Mouse (Mus musculus) forebrain, embryonic 15.5 days (tissue): ENCODE data around the gene Art5. TPM values are rescaled to one million over a fixed set of nuclear protein-coding genes. Genes with fewer than 3 reads are reported as not detected.
A peak's percentile ranks its signal among the peaks of the same experiment; 100 is the strongest.
"Not testable (repeated sequence)": the region's sequence is repeated elsewhere in the genome, so short reads cannot be mapped to it uniquely, and the experiment has no call there.

Source experiments
- ATAC-seq: fragments of 200-750 bp; cut with Nextera tagmentation; replicated peaks from 2 replicates; pipeline ENCODE4 v1.8.0; 2017; ENCODE audit warnings: mild to moderate bottlenecking, moderate TSS enrichment, moderate library complexity
- H3K27ac ChIP-seq: fragments of 300-500 bp; sonication (generic); replicated peaks from 2 replicates; pipeline ENCODE4 v1.5.1; 2015; ENCODE audit warnings: mild to moderate bottlenecking, inconsistent platforms
- H3K27me3 ChIP-seq: fragments of 300-500 bp; sonication (generic); 2 replicates; pipeline ENCODE4 v1.6.1; 2015; ENCODE audit warnings: inconsistent platforms
- H3K36me3 ChIP-seq: fragments of 300-500 bp; sonication (generic); 2 replicates; pipeline ENCODE4 v1.6.1; 2015; ENCODE audit warnings: mild to moderate bottlenecking, inconsistent platforms
- H3K4me1 ChIP-seq: fragments of 300-500 bp; sonication (generic); 2 replicates; pipeline ENCODE4 v1.6.1; 2015; ENCODE audit warnings: inconsistent platforms
- H3K4me2 ChIP-seq: fragments of 300-500 bp; sonication (generic); replicated peaks from 2 replicates; pipeline ENCODE4 v1.6.1; 2015; ENCODE audit warnings: mild to moderate bottlenecking, inconsistent platforms
- H3K4me3 ChIP-seq: fragments of 300-500 bp; sonication (generic); 2 replicates; pipeline ENCODE4 v1.5.1; 2015; ENCODE audit warnings: mild to moderate bottlenecking, inconsistent platforms
- H3K9ac ChIP-seq: fragments of 300-500 bp; sonication (generic); replicated peaks from 2 replicates; pipeline ENCODE4 v1.6.1; 2015; ENCODE audit warnings: mild to moderate bottlenecking, inconsistent platforms
- H3K9me3 ChIP-seq: fragments of 300-500 bp; sonication (generic); 2 replicates; pipeline ENCODE4 v1.6.1; 2016; ENCODE audit warnings: inconsistent platforms
- WGBS: fragments of 180-500 bp; shearing (Covaris S2); methylation state at CpG from one replicate; pipeline ENCODE4 v1.1.7; 2015; ENCODE audit warnings: mixed read lengths; 5-methylcytosine and 5-hydroxymethylcytosine counted together
- polyA plus RNA-seq: library from polyadenylated mRNA; unstranded; fragments of >200 nt; fragmentation: Nextera tagmentation; extraction: Ambion mirVana; gene quantifications from 2 replicates; pipeline ENCODE4 v1.2.1, GENCODE M21; 2015

Gene Art5
- polyA plus RNA-seq, 1 experiment from 2014 or later: 0.83 TPM

DNA sequence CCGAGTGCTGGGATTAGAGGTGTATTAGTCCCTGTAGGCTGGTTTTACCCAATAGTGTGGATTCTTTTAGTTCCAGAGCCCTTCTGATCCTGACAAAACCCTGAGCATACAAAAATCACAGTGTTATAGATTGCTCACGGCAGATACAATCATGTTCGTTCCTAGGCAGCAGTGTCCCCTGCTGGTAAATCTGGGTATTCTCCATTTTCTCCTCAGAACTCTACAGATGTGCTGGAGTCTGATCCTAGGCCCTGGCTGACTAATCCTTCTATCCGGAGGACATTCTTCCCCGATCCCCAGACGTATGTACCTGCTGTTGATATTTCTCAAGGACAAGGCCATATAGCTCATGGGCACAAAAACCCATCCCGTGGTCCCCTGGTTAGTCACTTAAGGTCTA is 30.8 kb downstream of the Art5 start:
- no peak overlapping the region for H3K9ac ChIP-seq
- ATAC-seq: no peak
- no peaks in the 10 kb centered on the region for H3K4me1 ChIP-seq
- 74% methylated on average over 7 of the region's 7 CpGs for WGBS
- H3K36me3 ChIP-seq: peaks cover 83% of the 10 kb centered on the region
- no peaks in the 10 kb centered on the region for H3K27me3 ChIP-seq
- no peak overlapping the region for H3K4me3 ChIP-seq
- no peak overlapping the region for H3K4me2 ChIP-seq
- H3K27ac ChIP-seq: no peak overlapping the region
- H3K9me3 ChIP-seq: no peaks in the 10 kb centered on the region

GRCm38 (mm10) chr7:102076714-102077296 is 32.5 kb downstream of the Art5 start:
- ATAC-seq: no peak; the same call in 1 of the 2 replicates
- Histone ChIP-seq H3K36me3 (peaks cover 80% of the 10 kb centered on the region), H3K4me1 (no peaks in the 10 kb centered on the region), H3K4me3 (no peak overlapping the region), H3K4me2 (no peak overlapping the region), H3K9ac (no peak overlapping the region), H3K27me3 (no peaks in the 10 kb centered on the region), H3K9me3 (no peaks in the 10 kb centered on the region), H3K27ac (no peak overlapping the region)
- WGBS: 83% methylated on average over 7 of the region's 7 CpGs

- no peaks in the 10 kb centered on the region for H3K27me3 ChIP-seq
- H3K4me2 ChIP-seq: peak overlapping the region; percentile 55
- WGBS: 72% methylated on average over 6 of the region's 6 CpGs
- H3K36me3 ChIP-seq: peaks cover 10% of the 10 kb centered on the region; the same call in 1 of the 2 replicates
- H3K4me3 ChIP-seq: peak overlapping the region; percentile 67
- H3K27ac ChIP-seq: no peak overlapping the region
- ATAC-seq: no peak
- peak overlapping the region; percentile 78 for H3K9ac ChIP-seq
- H3K4me1 ChIP-seq: peaks cover 40% of the 10 kb centered on the region
- H3K9me3 ChIP-seq: no peaks in the 10 kb centered on the region
These were observed 42.9 kb downstream of the Art5 start for GRCm38 (mm10) chr7:102066363-102066762.

- peak within 1 kb of the TSS; percentile 78 for H3K9ac ChIP-seq
- H3K4me1 ChIP-seq: peaks cover 40% of the 10 kb centered on the region
- no peaks in the 10 kb centered on the region for H3K27me3 ChIP-seq
- H3K27ac ChIP-seq: peak within 1 kb of the TSS; percentile 91
- no peaks in the 10 kb centered on the region for H3K9me3 ChIP-seq
- peak within 1 kb of the TSS; percentile 67 for H3K4me3 ChIP-seq
- 0 out of 2 replicates have a peak, but pooled peaks cover 3% of the 10 kb centered on the region for H3K36me3 ChIP-seq
- peak; percentile 100 for ATAC-seq
- H3K4me2 ChIP-seq: peak within 1 kb of the TSS; percentile 55
- under 1% methylated on average over 56 of the region's 56 CpGs for WGBS
These were observed 44.0 kb downstream of the Art5 start, which contains the start of the genes Rnf121, Xndc1 and Xntrpc for GRCm38 (mm10) chr7:102065046-102065891. Gene Rnf121, minus strand, starts transcription at chr7:102065469. Gene Xndc1, plus strand, starts transcription at chr7:102065511. Gene Xntrpc, plus strand, starts transcription at chr7:102065713.

DNA sequence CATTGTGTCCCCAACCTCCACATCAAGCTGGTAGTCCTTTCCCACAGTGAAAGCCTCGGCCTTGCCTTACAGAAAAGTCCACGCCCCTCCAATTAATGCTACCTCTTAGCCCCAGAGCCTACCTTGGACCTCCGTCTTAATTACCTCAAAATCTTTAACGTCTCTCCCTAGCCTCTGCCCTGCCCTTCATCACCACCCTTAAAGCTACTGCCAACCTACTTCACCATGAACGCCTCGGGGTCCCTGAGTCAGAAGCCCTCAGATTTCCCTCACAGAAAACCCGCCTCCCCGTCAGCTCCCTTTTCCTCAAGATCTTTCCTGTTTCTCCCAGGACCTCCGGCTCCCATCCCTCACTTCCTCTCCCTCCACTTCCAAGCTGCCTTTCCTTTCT is 44.6 kb downstream of the Art5 start:
- no peaks in the 10 kb centered on the region for H3K9me3 ChIP-seq
- H3K27me3 ChIP-seq: no peaks in the 10 kb centered on the region
- H3K4me1 ChIP-seq: peaks cover 40% of the 10 kb centered on the region
- H3K36me3 ChIP-seq: peaks cover 4% of the 10 kb centered on the region
- WGBS: 0% methylated on average over 9 of the region's 9 CpGs
- H3K4me3 ChIP-seq: peak overlapping the region; percentile 67
- H3K9ac ChIP-seq: peak overlapping the region; percentile 78
- H3K27ac ChIP-seq: peak overlapping the region; percentile 91
- peak overlapping the region; percentile 55 for H3K4me2 ChIP-seq
- ATAC-seq: peak; percentile 46

- Histone ChIP-seq H3K4me2 (peak overlapping the region; percentile 55), H3K9ac (no peak overlapping the region), H3K27ac (no peak overlapping the region), H3K4me3 (peak overlapping the region; percentile 67), H3K36me3 (peaks cover 12% of the 10 kb centered on the region), H3K4me1 (peaks cover 40% of the 10 kb centered on the region), H3K27me3 (no peaks in the 10 kb centered on the region), H3K9me3 (no peaks in the 10 kb centered on the region)
- 93% methylated on average over 9 of the region's 9 CpGs for whole genome bisulfite sequencing
- no peak for ATAC-seq
These were observed 45.4 kb downstream of the Art5 start for GRCm38 (mm10) chr7:102063891-102064290.

GRCm38 (mm10) chr7:102062203-102062602 is 47.1 kb downstream of the Art5 start:
- Histone ChIP-seq H3K9me3 (no peaks in the 10 kb centered on the region), H3K4me2 (no peak overlapping the region), H3K4me3 (no peak overlapping the region), H3K27ac (no peak overlapping the region), H3K4me1 (peaks cover 36% of the 10 kb centered on the region), H3K9ac (no peak overlapping the region), H3K27me3 (no peaks in the 10 kb centered on the region), H3K36me3 (peaks cover 21% of the 10 kb centered on the region)
- ATAC-seq: no peak
- WGBS: 80% methylated on average over 1 of the region's 1 CpGs

- H3K9me3 ChIP-seq: no peaks in the 10 kb centered on the region
- 93% methylated on average over 3 of the region's 3 CpGs for WGBS
- H3K27ac ChIP-seq: no peak overlapping the region
- H3K36me3 ChIP-seq: peaks cover 21% of the 10 kb centered on the region
- H3K9ac ChIP-seq: no peak overlapping the region
- no peak overlapping the region for H3K4me3 ChIP-seq
- no peak overlapping the region for H3K4me2 ChIP-seq
- H3K4me1 ChIP-seq: peaks cover 30% of the 10 kb centered on the region
- ATAC-seq: no peak
- H3K27me3 ChIP-seq: no peaks in the 10 kb centered on the region
These were observed 47.9 kb downstream of the Art5 start for GRCm38 (mm10) chr7:102061353-102061752.

DNA sequence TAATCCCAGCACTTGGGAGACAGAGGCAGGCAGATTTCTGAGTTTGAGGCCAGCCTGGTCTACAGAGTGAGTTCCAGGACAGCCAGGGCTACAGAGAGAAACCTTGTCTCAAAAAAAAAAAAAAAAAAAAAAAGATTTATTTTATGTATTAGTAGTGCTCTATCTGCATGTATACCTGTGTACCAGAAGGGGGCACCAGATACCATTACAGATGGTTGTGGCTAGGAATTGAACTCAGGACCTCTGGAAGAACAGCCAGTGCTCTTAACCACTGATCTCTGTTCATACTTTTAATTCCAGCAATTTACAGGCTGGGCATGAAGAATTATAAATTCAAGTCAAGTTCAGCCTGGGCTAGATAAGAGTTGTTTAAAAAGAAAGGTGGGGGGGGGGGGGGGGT is 60.8 kb downstream of the Art5 start:
- H3K36me3 ChIP-seq: peaks cover 15% of the 10 kb centered on the region; the same call in 1 of the 2 replicates
- not testable (repeated sequence) for H3K9me3 ChIP-seq, H3K27me3 ChIP-seq, H3K4me2 ChIP-seq, H3K27ac ChIP-seq, ATAC-seq, H3K4me3 ChIP-seq, H3K4me1 ChIP-seq, H3K9ac ChIP-seq

Other genes starting within 250 kb of the Art5 start
- 71.1 and 74.3 TPM in 2 replicates for gene Anapc15, start 245.8 kb downstream of the Art5 start, polyA plus RNA-seq
- 18.9 and 30.4 TPM in 2 replicates for gene Folr1, start 238.7 kb downstream of the Art5 start, polyA plus RNA-seq
- 165 and 167 TPM in 2 replicates for gene Lamtor1, start 203.6 kb downstream of the Art5 start, polyA plus RNA-seq
- 0.24 and 0.47 TPM in 2 replicates for gene Tomt, start 203.1 kb downstream of the Art5 start, polyA plus RNA-seq
- 9.5 and 12.7 TPM in 2 replicates for gene Lrrc51, start 175.6 kb downstream of the Art5 start, polyA plus RNA-seq
- gene Numa1, start 175.4 kb downstream of the Art5 start, polyA plus RNA-seq: 63.3 and 65.1 TPM in 2 replicates
- 3.4 and 4.4 TPM in 2 replicates for gene Il18bp, start 90.8 kb downstream of the Art5 start, polyA plus RNA-seq
- gene Rnf121, start 44.0 kb downstream of the Art5 start, polyA plus RNA-seq: 32.1 and 33.0 TPM in 2 replicates
- gene Xndc1, start 44.0 kb downstream of the Art5 start, polyA plus RNA-seq: 40.3 TPM in 2 replicates
- 1.5 and 1.9 TPM in 2 replicates for gene Xntrpc, start 43.8 kb downstream of the Art5 start, polyA plus RNA-seq
- 0.29 TPM in 1 of 2 replicates, not detected in the other for gene Trpc2, start 26.4 kb downstream of the Art5 start, polyA plus RNA-seq
- 0.17 and 0.28 TPM in 2 replicates for gene Art1, start 7.7 kb downstream of the Art5 start, polyA plus RNA-seq
- not detected in 2 replicates for gene Chrna10, start 7.3 kb upstream of the Art5 start, polyA plus RNA-seq
- gene Nup98, start 100.7 kb upstream of the Art5 start, polyA plus RNA-seq: 24.2 and 24.7 TPM in 2 replicates
- 52.9 and 54.1 TPM in 2 replicates for gene Pgap2, start 100.7 kb upstream of the Art5 start, polyA plus RNA-seq
- 16.7 and 19.6 TPM in 2 replicates for gene Rhog, start 146.6 kb upstream of the Art5 start, polyA plus RNA-seq
- gene Stim1, start 158.3 kb upstream of the Art5 start, polyA plus RNA-seq: 9.6 and 11.1 TPM in 2 replicates